Mouse (Mus musculus): ENCODE data around the gene Gab1.
A peak's percentile ranks its signal among the peaks of the same experiment; 100 is the strongest.

Gene Gab1

DNA sequence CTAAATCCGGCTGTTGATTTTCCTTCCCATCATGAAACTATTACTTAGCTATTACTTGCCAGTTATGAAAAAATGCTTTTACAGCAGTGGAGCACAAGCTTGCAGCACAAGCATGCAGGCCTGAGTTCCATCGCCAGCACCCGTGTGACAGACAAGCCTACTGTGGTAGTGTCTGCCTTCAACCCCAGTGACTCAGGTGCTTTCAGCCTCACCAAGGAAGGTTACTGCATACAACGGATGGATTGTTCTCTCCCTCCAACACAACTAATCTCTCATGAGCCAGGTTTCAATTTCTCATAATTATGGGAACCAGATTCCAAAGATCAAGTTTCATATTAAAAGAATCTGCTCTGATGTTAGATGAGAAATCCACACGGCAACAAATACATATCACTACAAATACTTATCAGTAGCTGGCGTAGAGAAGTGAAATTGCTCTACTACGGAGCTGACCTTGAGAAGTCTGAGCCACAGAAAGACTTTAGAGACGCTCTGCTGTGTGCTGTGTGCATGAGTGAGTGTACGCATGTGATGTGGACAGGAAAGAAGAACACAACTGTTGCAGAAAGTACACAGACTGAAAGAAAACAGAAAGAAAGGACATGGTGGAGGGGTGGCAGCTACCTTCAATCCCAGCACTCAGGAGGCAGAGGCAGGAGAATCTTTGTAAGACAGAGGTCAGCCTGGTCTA lies 36.4 kb downstream of the Gab1 start:
- no peak for DNase-seq (ENCODE audit: low spot score)

DNA sequence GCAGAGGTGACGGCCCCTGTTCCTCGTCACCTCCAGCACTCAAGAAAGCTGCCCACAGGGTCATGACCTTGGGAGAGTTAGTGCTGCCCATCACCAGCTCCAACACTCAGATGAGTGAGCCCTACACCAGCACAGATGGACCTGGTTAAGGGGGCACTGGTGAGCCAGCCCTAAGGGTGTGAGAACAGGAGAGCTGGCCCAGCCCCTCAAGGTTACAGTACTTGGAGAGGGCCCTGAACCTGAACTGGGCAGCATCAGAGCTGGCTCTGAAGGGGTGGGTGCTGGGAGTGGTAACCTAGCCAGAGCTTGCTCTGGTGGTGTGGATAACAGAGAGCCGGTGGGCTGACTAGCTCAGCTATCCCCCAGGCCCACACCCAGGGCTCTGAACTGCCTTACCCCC lies 37.8 kb downstream of the Gab1 start:
- DNase-seq (ENCODE audit: low spot score): no peak

DNA sequence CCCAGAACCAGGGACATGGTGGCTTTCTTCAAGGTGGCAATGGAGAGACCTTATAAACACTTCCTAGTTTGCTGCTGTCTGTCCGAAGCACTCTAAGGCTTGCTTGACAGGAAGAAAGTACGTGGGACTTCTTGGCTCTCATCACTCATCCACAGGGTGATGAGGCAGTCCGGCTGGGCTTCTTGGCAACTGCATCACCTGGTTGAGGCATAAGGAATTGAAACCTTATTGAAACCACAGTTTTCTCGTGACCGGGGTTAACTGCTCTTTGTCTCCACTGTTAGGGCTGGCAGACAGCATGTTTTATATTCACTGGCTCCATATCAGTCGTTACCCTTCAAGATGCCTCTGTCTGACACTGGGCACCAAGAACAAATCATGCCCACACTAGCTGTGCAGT lies 40.2 kb downstream of the Gab1 start:
- no peak for DNase-seq (ENCODE audit: low spot score)

DNA sequence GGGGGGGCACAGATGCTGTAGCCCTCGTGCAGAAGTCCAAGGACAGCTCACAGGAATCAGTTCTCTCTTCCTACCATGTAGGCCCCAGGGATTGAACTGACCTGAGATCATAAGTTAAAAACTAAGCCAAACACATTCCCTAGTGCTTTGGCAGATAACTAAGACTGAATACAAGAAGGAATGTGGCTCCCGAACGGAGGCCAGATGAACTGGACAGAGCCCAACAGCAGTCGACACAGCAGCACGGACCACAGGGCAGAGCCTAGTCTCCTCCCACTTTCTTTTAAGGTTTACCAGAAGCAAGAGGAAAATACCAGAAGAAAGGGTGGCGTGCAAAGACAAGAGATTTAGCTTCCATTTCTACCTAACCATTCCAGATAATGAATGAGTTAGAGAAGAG lies 42.1 kb downstream of the Gab1 start:
- DNase-seq (ENCODE audit: low spot score): no peak

DNA sequence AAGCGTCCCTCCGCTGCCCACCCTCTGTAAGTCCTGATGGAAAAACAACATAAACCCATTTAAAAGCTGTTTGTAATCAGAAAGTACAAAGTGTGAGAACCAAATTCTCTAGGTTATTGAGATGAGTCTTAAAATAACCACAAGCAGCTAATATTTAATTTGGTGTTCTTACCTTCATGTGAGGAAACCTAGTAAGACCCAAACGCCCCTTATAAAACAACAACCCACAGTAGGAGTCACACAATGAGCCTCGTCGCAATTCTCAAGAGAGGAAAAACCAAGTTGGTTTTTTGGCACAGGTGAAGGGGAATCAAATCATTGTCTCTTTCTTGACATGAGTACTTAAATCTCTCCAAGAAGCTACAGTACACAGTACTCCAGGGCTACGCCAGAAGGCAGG lies 44.9 kb downstream of the Gab1 start:
- DNase-seq (ENCODE audit: low spot score): no peak

DNA sequence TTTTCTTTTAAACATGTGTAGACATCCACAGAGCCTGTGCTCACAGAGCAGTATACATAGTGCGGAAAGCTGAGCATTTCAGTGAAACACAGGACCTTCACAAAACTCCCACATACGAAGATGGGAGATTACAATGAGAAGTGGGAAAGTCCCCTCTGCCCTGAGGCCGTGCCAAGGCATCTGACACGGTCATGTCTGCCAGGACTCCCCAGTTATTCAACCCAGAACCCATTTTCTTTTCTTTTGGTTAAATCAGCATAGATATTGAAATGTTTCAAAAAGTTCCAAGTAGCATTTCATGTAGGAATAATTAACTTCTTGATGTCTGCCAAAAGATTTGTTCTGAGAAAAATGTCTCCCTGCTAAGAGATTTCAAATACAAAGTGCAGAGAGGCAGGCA lies 45.9 kb downstream of the Gab1 start:
- no peak for DNase-seq (ENCODE audit: low spot score)

DNA sequence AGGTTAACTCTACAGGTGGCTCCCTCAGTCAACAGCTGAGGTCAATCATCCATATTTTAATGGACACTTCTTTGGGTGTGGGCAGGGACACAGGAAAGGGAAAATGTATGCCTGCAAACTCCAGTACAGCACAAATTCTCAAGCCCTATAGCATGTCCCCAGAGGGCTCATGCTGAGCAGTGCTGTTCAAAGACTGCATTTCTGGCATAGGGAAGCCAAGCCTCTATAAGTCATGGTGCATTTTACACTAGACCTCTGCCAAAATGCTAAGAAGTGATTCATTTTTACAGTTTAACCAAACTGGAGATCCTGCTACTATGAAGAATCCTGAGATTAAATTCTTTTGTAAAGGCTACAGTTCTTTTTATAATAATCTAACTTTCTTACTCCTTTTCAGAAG lies 47.8 kb downstream of the Gab1 start:
- DNase-seq (ENCODE audit: low spot score): no peak

DNA sequence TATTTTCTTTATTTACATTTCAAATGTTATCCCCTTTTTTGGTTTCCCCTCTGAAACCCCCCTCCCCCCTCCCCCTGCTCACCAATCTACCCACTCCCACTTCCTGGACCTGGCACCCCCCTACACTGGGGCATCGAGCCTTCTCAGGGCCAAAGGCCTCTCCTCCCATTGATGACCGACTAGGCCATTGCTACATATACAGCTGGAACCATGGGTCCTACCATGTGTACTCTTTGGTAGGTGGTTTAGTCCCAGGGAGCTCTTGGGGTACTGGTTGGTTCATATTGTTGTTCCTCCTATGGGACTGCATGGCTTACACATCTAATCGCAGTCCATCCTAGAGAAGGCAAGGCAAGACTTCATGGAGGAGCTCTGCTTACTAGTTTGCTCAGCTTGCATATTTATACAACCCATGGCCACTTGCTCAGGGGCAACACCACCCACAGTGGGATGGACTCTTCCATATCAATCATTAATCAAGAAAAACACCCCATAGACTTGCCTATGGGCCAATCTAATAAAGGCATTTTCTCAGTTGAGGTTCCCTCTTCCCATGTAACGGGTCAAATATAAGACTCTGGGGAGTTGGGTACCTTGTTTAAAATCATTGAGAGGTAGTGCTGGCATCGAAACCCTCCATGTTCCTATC lies 48.3 kb downstream of the Gab1 start:
- DNase-seq (ENCODE audit: low spot score): no peak

DNA sequence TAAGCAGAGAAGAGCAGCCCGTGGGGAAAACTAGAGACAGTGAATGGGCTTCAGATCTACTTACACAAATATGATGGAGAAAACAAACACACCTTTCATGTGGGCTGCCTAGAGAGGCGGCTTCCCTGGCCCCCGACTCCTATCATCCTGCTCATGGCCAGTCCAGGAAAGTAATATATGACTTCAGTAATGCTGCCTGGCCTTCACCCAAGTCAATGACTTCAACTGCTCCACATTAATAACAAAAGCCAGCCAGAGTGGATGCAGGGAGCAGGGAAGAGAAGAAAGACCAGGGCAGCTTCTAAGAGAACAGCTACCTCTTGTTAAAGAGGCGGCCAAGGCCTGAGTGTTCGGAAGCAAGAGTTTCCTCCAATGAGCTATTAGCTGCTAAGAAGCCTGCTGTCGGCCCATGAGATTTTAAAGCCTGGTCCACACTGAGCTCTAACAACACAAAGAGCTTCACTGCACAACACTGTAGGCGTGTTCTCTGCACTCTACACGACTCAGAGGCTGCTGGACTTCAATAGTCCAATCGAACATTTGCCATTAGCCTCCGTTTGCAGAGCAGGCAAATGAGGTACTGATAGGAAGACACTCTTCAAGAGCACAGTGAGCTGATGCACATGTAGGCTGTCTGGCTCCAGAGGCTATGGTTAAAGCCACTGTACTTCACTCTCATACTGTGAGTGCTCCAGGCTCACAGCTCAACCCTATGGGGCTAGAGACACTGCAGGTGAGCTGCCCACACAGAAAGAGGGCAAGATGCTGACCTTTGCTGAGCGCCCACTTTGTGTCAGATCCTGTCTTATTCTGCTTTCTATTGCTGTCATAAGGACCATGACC lies 49.4 kb downstream of the Gab1 start:
- no peak for DNase-seq (ENCODE audit: low spot score)

DNA sequence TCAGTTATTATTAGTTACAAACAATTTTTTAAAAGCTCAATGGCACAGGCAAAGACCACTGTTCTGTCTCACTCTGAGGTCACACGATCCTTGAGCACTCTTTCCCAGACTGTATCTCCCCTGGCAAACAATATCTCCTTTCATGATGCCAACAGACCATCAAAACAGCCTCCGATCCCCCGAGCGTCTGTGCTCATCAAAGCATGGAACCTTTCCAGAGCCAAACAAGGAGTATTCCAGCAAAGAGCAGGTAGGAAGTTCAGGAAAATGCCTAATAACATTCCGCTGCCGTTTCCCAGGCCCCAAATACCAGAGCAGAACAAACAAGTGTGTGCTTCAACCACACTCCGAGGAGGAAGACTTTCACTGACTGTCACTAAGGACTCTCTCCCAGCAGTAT lies 50.2 kb downstream of the Gab1 start:
- no peak for DNase-seq (ENCODE audit: low spot score)

DNA sequence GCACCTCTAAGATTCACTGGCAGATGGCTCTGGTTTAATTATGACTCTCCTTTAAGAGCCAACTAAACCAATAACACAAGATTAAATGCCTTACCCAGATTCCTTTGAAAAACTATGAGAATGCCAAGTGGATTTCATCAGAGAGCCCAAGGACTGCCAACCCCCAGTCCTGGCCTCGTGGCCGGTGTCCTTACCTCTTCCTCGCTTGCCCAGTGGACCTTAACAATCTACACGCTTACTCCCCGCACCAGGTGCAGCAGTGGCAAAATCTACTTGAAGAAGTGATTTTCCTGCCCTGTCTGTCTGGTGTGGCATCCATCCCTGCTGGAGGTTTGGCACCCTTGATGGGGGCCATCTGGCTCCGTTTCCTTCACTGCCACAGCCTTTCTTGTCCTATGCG lies 53.3 kb downstream of the Gab1 start:
- DNase-seq (ENCODE audit: low spot score): no peak

DNA sequence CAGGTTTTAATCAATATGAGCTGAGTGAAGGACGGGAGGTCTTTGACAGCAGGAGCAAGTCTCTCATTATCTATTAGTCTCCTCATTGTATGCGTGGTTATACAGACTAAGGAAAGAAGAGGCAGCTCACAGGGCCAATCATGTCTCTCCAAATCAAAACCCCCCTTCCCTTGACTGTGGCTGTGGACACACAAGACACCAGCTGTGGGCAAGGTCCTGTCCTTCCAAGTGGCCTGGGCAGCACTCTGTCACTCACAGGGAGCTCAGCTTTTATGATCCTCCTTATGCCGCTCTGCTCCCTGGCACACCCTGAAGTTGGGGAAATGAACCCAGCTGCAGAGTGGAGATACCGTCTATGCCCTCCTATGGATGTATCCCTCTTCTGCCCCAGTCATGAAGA lies 55.2 kb downstream of the Gab1 start:
- no peak for DNase-seq (ENCODE audit: low spot score)

DNA sequence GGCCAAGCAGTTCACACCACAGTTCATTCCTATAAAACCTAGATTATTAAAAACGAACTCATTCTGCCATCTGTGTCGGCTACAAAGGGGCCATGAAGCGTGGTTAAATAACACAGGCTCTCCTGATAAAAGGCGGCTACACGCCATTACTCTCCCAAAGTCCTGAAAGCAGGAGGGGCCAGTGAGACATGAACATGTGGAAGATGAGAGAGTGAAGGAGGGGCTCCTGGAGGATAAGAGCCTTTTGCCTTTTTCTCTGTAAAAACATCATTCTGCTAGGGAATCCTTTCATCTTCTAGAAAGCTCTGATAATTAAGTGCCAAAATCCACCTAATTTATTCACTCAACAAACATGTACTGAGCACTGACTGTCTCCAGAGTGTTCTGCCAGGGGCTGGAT lies 55.9 kb downstream of the Gab1 start:
- no peak for DNase-seq (ENCODE audit: low spot score)

DNA sequence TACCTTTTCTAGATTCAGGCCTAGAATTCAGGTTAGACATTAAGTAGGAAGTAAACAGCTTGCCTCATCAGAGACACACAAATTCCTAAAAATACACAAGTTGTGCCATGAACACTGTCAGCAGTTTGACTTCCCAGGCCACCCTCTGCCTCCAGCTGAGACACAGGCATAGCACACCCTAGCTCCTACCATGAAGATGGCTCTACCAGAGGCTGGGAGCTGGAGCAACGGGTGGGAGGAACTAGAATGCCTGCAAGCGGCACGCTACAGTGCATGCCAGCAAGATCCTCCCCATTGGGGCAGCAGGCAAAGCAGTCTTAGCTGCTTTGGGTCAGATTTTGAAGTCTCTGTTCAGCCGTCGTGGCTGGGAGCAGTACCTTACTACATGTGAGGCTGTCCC lies 57.1 kb downstream of the Gab1 start:
- DNase-seq (ENCODE audit: low spot score): no peak

DNA sequence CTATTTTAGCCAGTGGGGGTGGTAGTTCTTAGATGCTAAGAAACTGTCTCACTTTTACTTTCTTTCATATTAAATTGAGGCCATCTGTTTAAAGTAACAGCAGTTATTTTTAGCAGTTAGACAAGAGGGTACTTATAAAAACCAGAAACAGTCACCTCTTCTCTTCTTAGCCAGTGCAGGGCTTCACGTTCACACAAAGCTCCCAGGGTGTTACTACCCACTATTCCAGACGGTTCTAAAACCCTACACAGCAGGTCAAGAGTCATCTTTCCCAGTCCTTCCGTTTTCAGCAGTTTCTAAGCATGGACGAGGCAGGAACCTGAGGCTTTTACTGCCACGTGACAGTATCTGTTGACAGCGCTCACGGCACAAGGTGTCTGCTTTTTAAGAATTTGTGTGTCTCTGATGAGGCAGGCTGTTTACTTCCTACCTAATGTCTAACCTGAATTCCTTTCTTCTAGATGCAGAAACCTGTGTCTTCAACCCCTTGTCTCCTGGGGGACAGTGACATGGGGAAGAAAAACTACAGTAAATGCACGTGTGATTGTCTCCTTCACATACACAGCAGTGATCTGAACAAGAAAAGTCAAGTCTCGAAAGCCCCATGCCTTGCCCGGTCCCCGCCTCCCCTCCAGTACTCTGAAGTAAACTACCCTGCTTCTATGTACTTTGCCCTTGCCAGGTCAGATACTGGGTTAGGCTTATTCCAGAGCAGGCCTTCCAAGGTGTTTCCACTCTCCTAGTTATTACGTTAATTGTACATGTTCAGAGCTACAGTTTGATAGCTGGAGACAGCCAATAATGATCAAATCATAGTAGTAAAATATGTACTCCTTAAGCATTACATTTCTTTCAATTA lies 58.7 kb downstream of the Gab1 start:
- no peak for DNase-seq (ENCODE audit: low spot score)

DNA sequence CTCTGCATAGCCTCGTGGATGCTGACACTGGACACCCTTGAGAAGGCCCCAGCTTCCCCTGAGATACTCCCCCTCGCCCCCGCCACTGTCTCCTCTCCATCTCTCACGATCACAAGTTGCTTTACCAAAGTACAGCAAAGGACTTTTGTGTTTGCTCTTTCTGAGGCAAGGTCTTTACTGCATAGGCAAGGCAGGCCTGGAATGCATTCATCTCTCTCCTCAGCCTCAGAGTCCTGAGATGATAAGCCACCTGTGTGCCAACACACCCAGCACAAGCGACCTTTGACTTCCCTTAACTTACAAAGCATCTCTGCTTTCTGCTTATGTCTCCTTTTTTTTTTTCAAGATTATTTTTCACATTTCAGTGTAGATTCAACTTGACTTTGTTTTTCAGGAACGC lies 61.3 kb downstream of the Gab1 start:
- DNase-seq (ENCODE audit: low spot score): no peak

DNA sequence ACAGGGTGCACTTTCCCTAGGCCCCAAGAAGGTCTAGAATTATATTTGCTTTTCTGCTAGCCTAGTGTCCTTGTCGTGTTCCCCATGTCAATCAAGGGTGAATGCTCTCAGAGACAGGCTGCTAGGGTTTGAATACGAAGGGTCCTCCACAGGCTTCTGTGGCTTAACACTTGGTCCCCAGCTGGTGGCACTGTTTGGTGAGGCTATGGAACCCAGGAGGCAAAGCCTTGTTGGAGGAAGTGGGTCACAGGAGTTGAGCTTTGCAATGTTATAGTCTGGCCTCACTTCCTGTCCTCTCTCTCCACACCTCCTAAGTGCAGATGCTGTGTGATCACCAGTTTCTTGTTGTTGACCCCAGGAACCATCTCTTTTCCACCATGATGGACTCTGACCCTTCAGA lies 63.3 kb downstream of the Gab1 start:
- no peak for DNase-seq (ENCODE audit: low spot score)

DNA sequence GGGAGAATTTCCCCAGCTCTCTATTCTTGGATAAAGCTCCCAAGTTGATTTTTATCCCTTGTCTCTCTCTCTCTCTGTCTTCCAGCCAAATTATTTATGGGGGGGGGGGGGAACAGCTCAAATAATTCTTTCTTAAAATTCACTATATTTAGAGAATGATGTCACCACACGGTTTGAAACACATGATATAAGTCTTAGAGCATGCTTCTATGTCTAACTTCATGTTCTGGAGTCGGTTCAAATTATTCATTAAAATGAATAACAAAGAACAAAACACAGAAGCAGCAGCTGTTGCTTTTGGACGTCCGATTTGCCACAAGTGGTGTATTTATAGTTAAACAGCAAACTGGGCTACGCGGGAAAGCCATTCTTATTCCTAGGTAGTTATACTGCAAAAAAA lies 65.1 kb downstream of the Gab1 start:
- DNase-seq (ENCODE audit: low spot score): no peak

DNA sequence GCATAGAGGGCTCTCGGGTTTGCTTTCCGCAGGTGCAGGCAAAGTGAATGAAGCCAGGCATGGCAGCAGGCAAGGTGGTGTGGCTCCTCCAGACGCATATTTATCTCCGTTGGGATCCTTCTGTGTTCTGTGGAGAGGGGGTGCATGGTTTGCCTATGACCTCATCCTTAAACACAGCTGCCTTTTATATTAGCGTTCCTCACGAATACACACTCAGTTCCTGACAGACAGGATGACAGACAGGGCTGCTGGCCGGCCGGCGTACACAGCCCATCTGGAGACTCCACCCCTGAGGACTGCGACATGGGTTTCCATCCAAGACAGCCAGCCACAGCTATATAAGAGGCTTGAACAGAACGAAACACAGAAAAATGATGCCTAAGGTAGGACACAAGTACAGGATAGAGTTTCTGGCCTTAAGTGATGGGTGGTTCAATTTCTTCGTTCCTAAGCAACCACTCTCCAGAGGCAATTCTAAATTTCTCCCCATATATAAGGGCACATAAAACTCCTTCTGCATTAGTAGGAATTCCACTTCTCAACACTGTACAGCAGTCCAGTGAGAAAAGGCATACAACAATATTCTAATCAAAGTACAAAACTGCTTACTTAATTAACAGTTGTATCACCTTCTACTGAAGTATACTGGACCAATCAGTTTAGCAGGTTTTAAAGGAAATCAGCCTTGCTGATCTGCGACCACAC lies 66.1 kb downstream of the Gab1 start:
- peak; percentile 19 for DNase-seq (ENCODE audit: low spot score)

DNA sequence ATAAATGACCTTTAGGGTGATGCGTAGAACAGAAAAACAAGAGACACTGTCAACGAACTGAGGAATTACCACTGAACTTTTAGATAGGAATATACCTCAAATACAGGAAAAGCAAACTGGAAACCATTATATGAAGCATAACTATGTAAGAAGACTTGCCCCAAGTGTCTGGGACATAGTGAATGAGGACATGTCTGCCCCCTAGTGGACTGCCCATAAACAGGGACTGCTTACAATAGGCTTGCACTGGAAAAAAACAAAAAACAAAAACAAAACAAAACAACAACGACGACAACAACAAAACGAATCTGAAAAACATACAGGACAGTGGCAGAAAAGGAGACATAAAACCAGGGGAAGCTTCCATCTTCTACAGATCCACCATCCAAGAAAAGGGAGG lies 66.9 kb downstream of the Gab1 start:
- peak; percentile 38 for DNase-seq (ENCODE audit: low spot score)

DNA sequence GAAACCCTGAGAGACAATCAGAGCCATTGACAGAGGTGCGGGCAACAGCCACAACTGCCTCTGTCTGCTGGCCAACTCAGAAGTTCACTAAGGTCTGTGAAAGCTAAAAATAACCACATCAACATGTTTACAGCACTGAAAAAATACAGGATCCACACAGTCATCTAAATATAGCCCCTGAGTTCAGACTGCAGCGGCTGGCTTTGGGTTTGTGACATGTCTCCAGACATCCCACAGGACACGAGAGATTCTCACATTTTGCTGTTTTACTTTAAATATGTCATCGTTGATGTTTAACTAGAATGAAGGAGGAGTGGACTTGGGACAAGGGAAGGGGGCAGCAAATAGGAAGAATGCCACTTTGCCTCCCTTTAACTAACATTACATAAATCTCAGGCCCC lies 68.7 kb downstream of the Gab1 start:
- DNase-seq (ENCODE audit: low spot score): no peak

DNA sequence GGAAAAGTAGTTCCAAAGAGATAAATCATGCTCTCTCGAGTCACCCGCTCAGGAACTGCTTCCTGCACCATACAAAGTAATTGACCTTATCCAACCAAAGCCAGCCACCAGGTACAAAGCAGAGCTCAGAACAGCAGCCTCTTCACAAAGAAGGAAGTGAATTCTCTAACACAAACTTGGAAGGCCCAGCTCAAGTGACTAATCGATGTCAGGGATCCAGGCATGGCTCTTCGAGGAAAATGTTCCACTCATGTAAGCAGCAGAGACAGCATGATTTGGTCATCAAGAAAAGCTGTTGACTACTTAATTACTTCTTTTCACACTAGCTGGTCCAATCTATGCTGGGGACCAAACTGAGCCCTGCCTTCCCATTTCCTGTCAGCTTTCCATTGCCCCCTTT lies 69.4 kb downstream of the Gab1 start:
- no peak for DNase-seq (ENCODE audit: low spot score)
